Mouse (Mus musculus): ENCODE data around the gene Dcst1.

DNA sequence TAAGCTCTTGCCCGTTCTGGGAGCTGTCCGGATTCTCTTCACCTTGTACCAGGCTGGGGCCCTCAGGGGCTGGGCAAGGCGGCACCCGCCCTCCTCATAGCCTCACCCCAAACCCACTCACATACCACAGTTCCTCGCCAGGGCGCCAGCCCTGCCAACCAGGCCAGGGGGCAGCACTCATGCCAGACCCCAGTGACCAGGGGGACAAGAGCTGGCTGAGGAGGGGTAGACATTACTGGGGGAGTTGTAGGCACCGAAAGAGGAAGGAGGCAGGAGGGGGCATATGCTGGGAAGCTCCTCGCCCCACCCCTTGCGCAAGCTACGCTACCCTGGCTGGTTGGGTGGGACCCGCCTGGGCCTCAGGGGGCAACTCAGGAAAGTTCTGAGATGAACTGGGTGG is 22.6 kb upstream of the Dcst1 start:
- TF ChIP-seq CTCF (IDR thresholded peaks at IDR 0.05; ENCODE audit: control insufficient read depth, insufficient read depth, insufficient read length) (no peak), MYOD1 (IDR thresholded peaks at IDR 0.05; ENCODE audit: control insufficient read depth, insufficient read length, low read depth) (no peak)
